Mouse (Mus musculus): Measurements from ENCODE around the gene Cep70. TPM values are rescaled to one million over a fixed set of nuclear protein-coding genes. Genes with fewer than 3 reads are reported as not detected.

The Cep70 gene
- total and polyA plus RNA-seq, 2 experiments from 2014 or later = 36.6 to 50.8 TPM

DNA sequence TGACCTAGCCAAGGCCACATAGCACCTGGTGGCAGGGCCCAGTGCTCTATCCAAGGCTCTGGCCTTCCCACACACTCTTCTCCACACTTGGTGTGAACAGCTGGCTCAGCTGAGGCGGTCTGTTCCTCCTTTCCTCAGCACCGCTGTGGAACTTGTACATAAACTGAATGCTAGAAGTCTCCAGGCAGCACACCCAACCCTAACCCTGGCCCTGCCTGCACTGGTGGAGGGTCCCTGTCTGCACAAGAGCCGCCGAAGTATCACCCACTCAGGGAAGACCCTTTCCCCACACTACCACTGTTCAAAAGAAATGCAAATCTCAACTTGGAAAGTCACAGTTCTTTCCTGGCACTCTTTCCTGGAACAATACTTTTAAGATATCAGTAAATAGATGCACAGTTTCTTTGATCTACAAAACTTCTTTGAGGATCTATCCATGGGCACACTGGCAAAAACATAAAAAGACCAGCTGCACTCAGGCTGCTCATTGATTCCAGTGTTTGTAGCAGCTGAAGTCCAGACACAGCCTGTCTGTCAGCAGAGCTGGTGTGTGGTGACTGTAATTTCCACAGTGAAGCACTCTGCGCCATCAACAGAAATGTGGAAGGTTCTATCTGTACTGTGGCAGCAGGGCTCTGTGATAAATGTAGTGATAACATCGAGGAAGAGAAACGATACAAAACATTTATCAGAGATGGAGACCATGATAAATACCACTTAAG lies 82.2 kb downstream of the Cep70 start:
- no peak overlapping the region for H3K4me2 ChIP-seq (ENCODE audit: low read depth, low read length, poor library complexity, severe bottlenecking)
- DNase-seq (ENCODE audit: low spot score) (no peak), ATAC-seq (ENCODE audit: low FRiP score) (no peak)
- TF ChIP-seq CTCF (IDR thresholded peaks at IDR 0.05) = no peak
- no peaks in the 10 kb centered on the region; the same call in 1 of the 2 replicates for H3K4me1 ChIP-seq (ENCODE audit: insufficient read depth, low read length)
- H3K9me3 ChIP-seq (ENCODE audit: low read length) = no peaks in the 10 kb centered on the region
- no peak overlapping the region for H3K9ac ChIP-seq (replicated peaks; ENCODE audit: low read length, poor library complexity, severe bottlenecking)
- no peak overlapping the region for H3K4me3 ChIP-seq (ENCODE audit: low read depth, low read length)
- WGBS = 72% methylated on average over 7 of the region's 7 CpGs
- H3K27ac ChIP-seq (ENCODE audit: low read depth, low read length) = no peak overlapping the region
- no peaks in the 10 kb centered on the region for H3K27me3 ChIP-seq (ENCODE audit: insufficient read depth, low read length)
- H3K36me3 ChIP-seq (ENCODE audit: insufficient read depth, low read length) = no peaks in the 10 kb centered on the region

DNA sequence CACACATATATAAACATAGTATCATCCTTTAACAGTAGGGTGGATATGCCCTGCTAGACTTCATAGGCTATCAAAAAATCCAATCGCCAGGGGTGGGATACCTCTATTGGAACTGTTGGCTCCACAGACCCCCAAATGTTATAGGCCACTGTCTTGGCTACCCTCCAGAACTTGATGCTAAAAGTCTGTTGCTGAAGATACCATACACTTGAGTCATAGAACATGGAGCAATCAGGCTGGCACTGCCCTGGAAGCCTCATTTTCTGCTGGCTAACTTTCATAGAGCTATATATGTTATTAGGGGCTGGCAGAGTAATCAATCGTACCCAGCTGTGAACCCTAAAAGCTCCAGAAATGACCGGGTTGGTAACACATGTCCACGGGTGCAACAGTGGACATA lies 82.8 kb downstream of the Cep70 start:
- WGBS = 81% methylated on average over 4 of the region's 4 CpGs
- no peak for TF ChIP-seq CTCF (IDR thresholded peaks at IDR 0.05)

GRCm38 (mm10) chr9:99326881-99327280 lies 83.7 kb downstream of the Cep70 start:
- no peak for TF ChIP-seq CTCF (IDR thresholded peaks at IDR 0.05)
- Histone ChIP-seq H3K4me1 (ENCODE audit: insufficient read depth, low read length) (no peaks in the 10 kb centered on the region; the same call in 1 of the 2 replicates), H3K4me2 (ENCODE audit: low read depth, low read length, poor library complexity, severe bottlenecking) (no peak overlapping the region), H3K27ac (ENCODE audit: low read depth, low read length) (no peak overlapping the region), H3K9me3 (ENCODE audit: low read length) (no peaks in the 10 kb centered on the region), H3K4me3 (ENCODE audit: low read depth, low read length) (no peak overlapping the region), H3K9ac (replicated peaks; ENCODE audit: low read length, poor library complexity, severe bottlenecking) (no peak overlapping the region), H3K27me3 (ENCODE audit: insufficient read depth, low read length) (no peaks in the 10 kb centered on the region), H3K36me3 (ENCODE audit: insufficient read depth, low read length) (no peaks in the 10 kb centered on the region)
- DNase-seq (ENCODE audit: low spot score) (no peak), ATAC-seq (ENCODE audit: low FRiP score) (no peak)
- WGBS = 39% methylated on average over 4 of the region's 4 CpGs

More for the DNA sequence above, 82.8 kb downstream of the Cep70 start:
- DNase-seq (ENCODE audit: low spot score) (no peak), ATAC-seq (ENCODE audit: low FRiP score) (no peak)
- no peak overlapping the region for H3K4me3 ChIP-seq (ENCODE audit: low read depth, low read length)
- H3K9me3 ChIP-seq (ENCODE audit: low read length) = no peaks in the 10 kb centered on the region
- no peaks in the 10 kb centered on the region for H3K27me3 ChIP-seq (ENCODE audit: insufficient read depth, low read length)
- no peak overlapping the region for H3K27ac ChIP-seq (ENCODE audit: low read depth, low read length)
- H3K36me3 ChIP-seq (ENCODE audit: insufficient read depth, low read length) = no peaks in the 10 kb centered on the region
- no peak overlapping the region for H3K4me2 ChIP-seq (ENCODE audit: low read depth, low read length, poor library complexity, severe bottlenecking)
- H3K4me1 ChIP-seq (ENCODE audit: insufficient read depth, low read length) = no peaks in the 10 kb centered on the region; the same call in 1 of the 2 replicates
- H3K9ac ChIP-seq (replicated peaks; ENCODE audit: low read length, poor library complexity, severe bottlenecking) = no peak overlapping the region

DNA sequence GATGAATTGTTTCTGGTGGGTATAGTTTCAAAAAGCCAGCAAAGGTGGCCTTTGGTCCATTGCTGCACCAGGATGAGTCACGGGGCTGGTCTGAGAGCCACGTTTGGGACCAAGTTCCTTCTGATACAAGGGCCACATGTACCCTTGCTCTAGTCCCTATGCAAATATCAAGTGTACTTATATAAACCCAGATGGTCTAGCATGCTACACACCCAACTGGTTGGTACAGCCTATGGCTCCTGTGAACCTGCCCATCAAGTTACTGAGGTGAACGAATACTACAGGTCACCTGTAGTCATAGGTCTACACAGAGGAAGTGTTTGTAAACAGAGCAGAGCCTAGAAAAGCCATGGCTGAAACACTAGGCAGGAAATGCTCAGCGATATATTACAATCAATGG lies 93.4 kb downstream of the Cep70 start:
- H3K27ac ChIP-seq (ENCODE audit: low read depth, low read length) = no peak overlapping the region
- no peaks in the 10 kb centered on the region for H3K36me3 ChIP-seq (ENCODE audit: insufficient read depth, low read length)
- WGBS = 93% methylated on average over 4 of the region's 4 CpGs
- H3K4me3 ChIP-seq (ENCODE audit: low read depth, low read length) = no peak overlapping the region
- H3K27me3 ChIP-seq (ENCODE audit: insufficient read depth, low read length) = no peaks in the 10 kb centered on the region
- no peak for TF ChIP-seq CTCF (IDR thresholded peaks at IDR 0.05)
- no peaks in the 10 kb centered on the region for H3K4me1 ChIP-seq (ENCODE audit: insufficient read depth, low read length)
- DNase-seq (ENCODE audit: low spot score) (no peak), ATAC-seq (ENCODE audit: low FRiP score) (no peak)
- H3K4me2 ChIP-seq (ENCODE audit: low read depth, low read length, poor library complexity, severe bottlenecking) = no peak overlapping the region
- no peak overlapping the region for H3K9ac ChIP-seq (replicated peaks; ENCODE audit: low read length, poor library complexity, severe bottlenecking)
- H3K9me3 ChIP-seq (ENCODE audit: low read length) = no peaks in the 10 kb centered on the region

- H3K36me3 ChIP-seq (ENCODE audit: insufficient read depth, low read length) = no peaks in the 10 kb centered on the region
- H3K4me2 ChIP-seq (ENCODE audit: low read depth, low read length, poor library complexity, severe bottlenecking) = no peak overlapping the region
- no peak for ATAC-seq (ENCODE audit: low FRiP score)
- no peaks in the 10 kb centered on the region for H3K4me1 ChIP-seq (ENCODE audit: insufficient read depth, low read length)
- WGBS = 92% methylated on average over 1 of the region's 1 CpGs
- no peak overlapping the region for H3K9ac ChIP-seq (replicated peaks; ENCODE audit: low read length, poor library complexity, severe bottlenecking)
- H3K9me3 ChIP-seq (ENCODE audit: low read length) = no peaks in the 10 kb centered on the region
- DNase-seq (ENCODE audit: low spot score) = no peak
- TF ChIP-seq CTCF (IDR thresholded peaks at IDR 0.05) = no peak
- H3K27ac ChIP-seq (ENCODE audit: low read depth, low read length) = no peak overlapping the region
- H3K27me3 ChIP-seq (ENCODE audit: insufficient read depth, low read length) = no peaks in the 10 kb centered on the region
- H3K4me3 ChIP-seq (ENCODE audit: low read depth, low read length) = no peak overlapping the region
Observed at GRCm38 (mm10) chr9:99338293-99338692, 95.1 kb downstream of the Cep70 start.

- no peak for DNase-seq (ENCODE audit: low spot score)
- H3K9ac ChIP-seq (replicated peaks; ENCODE audit: low read length, poor library complexity, severe bottlenecking) = no peak overlapping the region
- H3K27ac ChIP-seq (ENCODE audit: low read depth, low read length) = no peak overlapping the region
- no peaks in the 10 kb centered on the region for H3K4me1 ChIP-seq (ENCODE audit: insufficient read depth, low read length)
- no peaks in the 10 kb centered on the region for H3K27me3 ChIP-seq (ENCODE audit: insufficient read depth, low read length)
- H3K9me3 ChIP-seq (ENCODE audit: low read length) = no peaks in the 10 kb centered on the region
- no peak overlapping the region for H3K4me2 ChIP-seq (ENCODE audit: low read depth, low read length, poor library complexity, severe bottlenecking)
- no peak overlapping the region for H3K4me3 ChIP-seq (ENCODE audit: low read depth, low read length)
- H3K36me3 ChIP-seq (ENCODE audit: insufficient read depth, low read length) = no peaks in the 10 kb centered on the region
- TF ChIP-seq CTCF (IDR thresholded peaks at IDR 0.05) = peak; percentile 32
- no peak for ATAC-seq (ENCODE audit: low FRiP score)
- 82% methylated on average over 1 of the region's 1 CpGs for WGBS
Observed at GRCm38 (mm10) chr9:99339182-99339581, 96.0 kb downstream of the Cep70 start.
